Mouse (Mus musculus): ENCODE results near the gene B4galt5.

DNA sequence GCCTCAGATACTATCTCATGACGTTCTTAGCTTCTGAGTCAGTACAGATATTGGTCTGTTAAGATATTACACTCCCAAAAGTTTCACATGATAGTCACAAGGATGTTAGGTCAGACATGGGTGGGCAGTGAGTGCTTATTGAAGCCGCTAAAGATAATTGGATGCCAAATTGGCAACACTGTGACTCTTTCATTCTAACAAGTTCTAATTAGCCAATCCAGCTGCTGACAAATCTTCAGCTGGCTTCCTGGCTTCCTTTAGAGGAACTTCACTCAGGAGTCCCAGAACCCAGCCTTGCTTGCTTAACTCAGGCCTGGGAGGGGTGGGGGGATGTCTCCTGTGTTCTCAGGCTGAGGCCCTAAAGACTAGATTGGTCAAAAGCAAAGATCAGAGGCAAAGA lies 9.5 kb upstream of the B4galt5 start:
- TF ChIP-seq CTCF (IDR thresholded peaks at IDR 0.05; ENCODE audit: borderline replicate concordance, insufficient read depth, low read depth, low read length) (no peak), POLR2A (IDR thresholded peaks at IDR 0.05; ENCODE audit: borderline replicate concordance, insufficient read depth, low read length) (no peak)
